Mouse (Mus musculus) embryonic facial prominence, embryonic 12.5 days (tissue): Measurements from ENCODE around the gene Fancf. TPM values are rescaled to one million over a fixed set of nuclear protein-coding genes. Genes with fewer than 3 reads are reported as not detected.

Experiments used
- ATAC-seq: fragments of 200-750 bp; cut with Nextera tagmentation; 2 replicates; pipeline ENCODE4 v1.8.0; 2017; ENCODE audit not compliant: insufficient number of reproducible peaks, insufficient read depth, low FRiP score, low TSS enrichment
- H3K27ac ChIP-seq: fragments of 300-500 bp; sonication (generic); 2 replicates; pipeline ENCODE4 v1.5.1; 2016; ENCODE audit warnings: mild to moderate bottlenecking
- H3K27me3 ChIP-seq: fragments of 300-500 bp; sonication (generic); 2 replicates; pipeline ENCODE4 v1.6.1; 2016; ENCODE audit warnings: mild to moderate bottlenecking, moderate library complexity
- H3K36me3 ChIP-seq: fragments of 300-500 bp; sonication (generic); 2 replicates; pipeline ENCODE4 v1.6.1; 2016; ENCODE audit warnings: mild to moderate bottlenecking
- H3K4me1 ChIP-seq: fragments of 300-500 bp; sonication (generic); 2 replicates; pipeline ENCODE4 v1.6.1; 2016
- H3K4me2 ChIP-seq: fragments of 300-500 bp; sonication (generic); replicated peaks from 2 replicates; pipeline ENCODE4 v1.6.1; 2016; ENCODE audit warnings: mild to moderate bottlenecking, moderate library complexity
- H3K4me3 ChIP-seq: fragments of 300-500 bp; sonication (generic); 2 replicates; pipeline ENCODE4 v1.5.1; 2016; ENCODE audit warnings: mild to moderate bottlenecking
- H3K9ac ChIP-seq: fragments of 300-500 bp; sonication (generic); 2 replicates; pipeline ENCODE4 v1.6.1; 2016; ENCODE audit warnings: mild to moderate bottlenecking, moderate library complexity
- H3K9me3 ChIP-seq: fragments of 300-500 bp; sonication (generic); 2 replicates; pipeline ENCODE4 v1.6.1; 2016; ENCODE audit warnings: mild to moderate bottlenecking, moderate library complexity
- WGBS: fragments of 180-500 bp; shearing (Covaris S2); methylation state at CpG from one replicate; pipeline ENCODE4 v1.1.7; 2016; 5-methylcytosine and 5-hydroxymethylcytosine counted together
- polyA plus RNA-seq: library from polyadenylated mRNA; unstranded; fragments of >200 nt; fragmentation: Nextera tagmentation; extraction: Ambion mirVana; gene quantifications from 2 replicates; pipeline ENCODE4 v1.2.1, GENCODE M21; 2016

Fancf gene
- 17.2 TPM in 2 replicates for polyA plus RNA-seq

DNA sequence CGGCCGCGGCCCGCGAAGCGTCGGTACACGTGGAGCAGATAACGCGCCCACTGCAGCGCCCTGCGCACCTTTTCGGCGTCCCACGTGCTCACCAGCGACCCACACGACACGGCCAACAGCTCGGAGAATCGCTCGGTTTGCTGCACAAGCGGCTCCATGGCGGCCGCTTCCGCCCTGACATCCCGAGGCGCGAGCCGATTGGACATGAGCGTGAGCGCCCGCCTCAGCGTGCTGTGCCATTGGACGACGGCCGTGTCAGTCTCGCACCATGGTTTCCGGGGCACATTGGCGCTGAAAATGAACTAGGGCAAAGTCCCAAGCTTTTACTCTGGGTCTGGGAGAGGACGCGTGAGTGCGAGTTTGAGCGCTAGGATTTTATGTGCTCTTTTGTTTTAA, at the start of gene Fancf:
Gene Fancf, minus strand, starts transcription at position 171 of the 396 bp plus-strand sequence.
- H3K9ac ChIP-seq = peak within 1 kb of the TSS; percentile 85
- no peaks in the 10 kb centered on the region for H3K27me3 ChIP-seq
- peak; percentile 97 for ATAC-seq
- peaks cover 18% of the 10 kb centered on the region for H3K4me1 ChIP-seq
- 0 out of 2 replicates have a peak, but pooled peaks cover 3% of the 10 kb centered on the region for H3K36me3 ChIP-seq
- no peaks in the 10 kb centered on the region for H3K9me3 ChIP-seq
- peak within 1 kb of the TSS; percentile 73 for H3K4me2 ChIP-seq
- under 1% methylated on average over 43 of the region's 43 CpGs for WGBS
- peak within 1 kb of the TSS; percentile 98 for H3K27ac ChIP-seq
- peak within 1 kb of the TSS; percentile 65 for H3K4me3 ChIP-seq

DNA sequence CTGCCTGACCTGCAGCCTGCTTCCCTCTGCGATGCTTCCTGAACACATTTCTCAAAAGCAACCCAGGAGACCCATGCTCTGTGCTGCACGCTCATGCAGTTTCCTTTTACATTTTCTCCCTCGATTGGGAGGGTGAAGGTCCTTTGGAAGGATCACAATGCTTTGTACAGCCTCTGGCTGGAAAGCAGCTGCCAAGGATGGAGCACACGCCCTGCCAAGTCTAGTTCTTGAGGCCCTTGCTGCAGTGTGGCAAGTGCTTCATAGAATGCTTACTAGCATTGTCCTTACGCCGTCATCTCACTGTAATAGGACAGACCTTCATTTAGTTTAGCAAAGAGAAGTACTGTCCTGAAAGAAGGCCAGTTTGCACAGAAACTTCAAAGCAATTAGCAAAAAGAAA, 37.0 kb upstream of the Fancf start:
- no peaks in the 10 kb centered on the region for H3K9me3 ChIP-seq
- H3K4me1 ChIP-seq = 0 out of 2 replicates have a peak, but pooled peaks cover 6% of the 10 kb centered on the region
- no peak overlapping the region for H3K4me2 ChIP-seq
- H3K4me3 ChIP-seq = no peak overlapping the region
- peak overlapping the region; percentile 26; the same call in 1 of the 2 replicates for H3K27ac ChIP-seq
- 54% methylated on average over 6 of the region's 6 CpGs for WGBS
- H3K27me3 ChIP-seq = no peaks in the 10 kb centered on the region
- H3K9ac ChIP-seq = no peak overlapping the region
- no peak for ATAC-seq
- H3K36me3 ChIP-seq = no peaks in the 10 kb centered on the region

DNA sequence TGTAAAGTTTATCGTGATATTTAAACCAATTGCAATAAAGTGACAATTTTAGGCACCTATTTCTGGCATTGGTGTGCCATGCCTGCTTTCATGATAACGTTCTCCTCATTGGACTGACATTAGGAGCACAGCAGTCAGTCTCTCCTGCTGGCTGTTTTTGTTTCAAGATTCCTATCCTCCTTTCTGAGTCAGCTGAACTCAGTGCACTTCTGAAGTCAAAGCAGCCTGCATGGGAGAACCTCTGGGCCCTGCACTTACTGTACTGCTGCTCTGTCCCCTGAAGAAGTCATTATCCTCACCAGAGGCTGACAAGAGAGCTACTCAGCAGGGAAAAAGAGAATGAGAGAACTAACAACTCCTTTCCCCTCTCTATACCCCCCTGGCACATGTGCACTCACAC, 32.9 kb upstream of the Fancf start:
- ATAC-seq = 0 out of 2 replicates have a peak, but pooled peaks have one; percentile 47
- Histone ChIP-seq H3K4me3 (no peak overlapping the region), H3K9ac (no peak overlapping the region), H3K27ac (peak overlapping the region; percentile 81), H3K4me1 (peaks cover 11% of the 10 kb centered on the region; the same call in 1 of the 2 replicates), H3K36me3 (no peaks in the 10 kb centered on the region), H3K27me3 (no peaks in the 10 kb centered on the region), H3K4me2 (no peak overlapping the region), H3K9me3 (no peaks in the 10 kb centered on the region)
- WGBS = 31% methylated on average over 2 of the region's 2 CpGs

DNA sequence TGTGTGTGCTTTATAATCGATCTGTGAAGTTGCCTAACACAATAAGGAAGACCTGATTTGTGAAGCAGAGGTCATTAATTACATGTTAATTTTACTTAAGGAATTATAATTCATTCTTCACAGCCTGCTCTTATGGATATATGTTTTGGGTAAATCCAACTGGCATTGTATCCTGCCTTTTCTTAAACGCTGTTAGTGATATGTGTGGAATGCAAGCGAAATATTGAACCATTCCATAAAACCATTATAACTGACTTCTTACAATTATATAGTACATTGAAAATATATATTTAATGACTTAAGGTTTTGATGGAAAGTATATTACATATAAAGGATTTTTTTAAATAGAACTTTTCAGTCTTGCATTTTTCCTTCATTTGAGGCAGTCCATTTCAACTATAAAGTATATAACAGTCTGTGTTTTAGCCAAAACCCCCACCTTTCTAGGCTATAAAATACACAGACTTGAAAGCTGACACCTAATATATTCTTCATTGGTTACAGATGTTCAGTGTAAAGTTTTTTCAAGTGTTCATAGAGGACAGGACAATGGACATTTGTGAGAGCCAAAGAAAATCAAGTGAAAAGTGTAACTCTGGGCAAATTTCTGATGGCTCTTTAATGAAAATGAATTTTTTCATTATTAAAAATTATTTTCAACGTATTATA, 32.2 kb upstream of the Fancf start:
- Histone ChIP-seq H3K4me2 (no peak overlapping the region), H3K27me3 (no peaks in the 10 kb centered on the region), H3K4me1 (peaks cover 11% of the 10 kb centered on the region; the same call in 1 of the 2 replicates), H3K27ac (no peak overlapping the region), H3K9ac (no peak overlapping the region), H3K36me3 (no peaks in the 10 kb centered on the region), H3K9me3 (no peaks in the 10 kb centered on the region), H3K4me3 (no peak overlapping the region)
- WGBS = 68% methylated on average over 4 of the region's 4 CpGs
- ATAC-seq = no peak

DNA sequence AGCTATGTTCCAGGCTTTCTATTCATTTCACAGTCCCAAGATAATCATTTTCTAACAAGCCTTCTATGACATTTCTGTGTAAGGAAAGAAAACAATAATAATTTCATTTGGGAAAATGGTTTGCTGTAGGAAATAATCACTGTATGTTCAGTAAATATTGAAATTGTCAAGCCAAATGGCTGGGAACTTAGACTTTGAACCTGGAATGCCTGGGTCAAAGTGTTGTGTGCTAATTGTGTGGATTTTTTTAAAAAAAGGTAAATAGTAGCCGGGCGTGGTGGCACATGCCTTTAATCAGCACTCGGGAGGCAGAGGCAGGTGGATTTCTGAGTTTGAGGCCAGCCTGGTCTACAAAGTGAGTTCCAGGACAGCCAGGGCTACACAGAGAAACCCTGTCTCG, 30.9 kb upstream of the Fancf start:
- H3K27me3 ChIP-seq = no peaks in the 10 kb centered on the region
- peaks cover 12% of the 10 kb centered on the region; the same call in 1 of the 2 replicates for H3K4me1 ChIP-seq
- H3K9me3 ChIP-seq = no peaks in the 10 kb centered on the region
- no peak overlapping the region for H3K27ac ChIP-seq
- ATAC-seq = no peak
- no peak overlapping the region for H3K4me2 ChIP-seq
- no peak overlapping the region for H3K9ac ChIP-seq
- H3K4me3 ChIP-seq = no peak overlapping the region
- no peaks in the 10 kb centered on the region for H3K36me3 ChIP-seq
- WGBS = 77% methylated on average over 4 of the region's 4 CpGs

DNA sequence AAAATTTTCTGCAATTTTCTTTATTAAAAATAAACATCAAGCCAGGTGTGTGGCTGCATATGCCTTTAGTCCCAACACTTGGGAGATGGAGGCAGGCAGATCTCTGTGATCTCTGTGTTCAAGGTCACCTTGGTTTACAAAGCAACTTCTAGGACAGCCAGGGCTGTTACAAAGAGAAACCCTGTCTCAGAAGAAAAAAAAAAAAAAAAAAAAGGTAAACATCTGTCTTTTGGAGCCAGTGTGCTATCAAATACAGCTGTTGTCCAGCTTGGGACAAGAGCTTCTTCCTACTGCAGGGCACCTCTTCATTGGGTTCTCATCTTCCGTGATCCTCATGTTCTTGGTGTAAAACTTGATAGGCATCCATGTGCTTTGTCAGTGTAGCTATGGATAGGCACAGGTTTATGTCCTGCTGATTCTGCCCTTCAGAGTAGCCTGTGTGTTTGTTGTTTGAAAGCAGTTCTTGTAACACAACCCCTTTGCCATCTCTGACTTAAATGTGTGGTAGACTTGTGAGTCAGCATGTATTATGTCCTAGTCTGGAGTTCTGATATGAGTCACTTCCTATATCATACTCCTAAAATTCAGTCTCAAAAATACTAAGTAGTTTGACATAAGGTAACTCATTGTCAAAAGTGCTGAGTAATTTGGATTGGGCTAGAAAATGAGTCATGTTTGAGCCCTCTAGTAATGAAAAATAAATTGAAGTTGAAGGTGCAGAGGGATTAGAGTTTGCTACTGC, 30.3 kb upstream of the Fancf start:
- Histone ChIP-seq H3K4me1 (peaks cover 15% of the 10 kb centered on the region; the same call in 1 of the 2 replicates), H3K27ac (no peak overlapping the region), H3K4me3 (no peak overlapping the region)

DNA sequence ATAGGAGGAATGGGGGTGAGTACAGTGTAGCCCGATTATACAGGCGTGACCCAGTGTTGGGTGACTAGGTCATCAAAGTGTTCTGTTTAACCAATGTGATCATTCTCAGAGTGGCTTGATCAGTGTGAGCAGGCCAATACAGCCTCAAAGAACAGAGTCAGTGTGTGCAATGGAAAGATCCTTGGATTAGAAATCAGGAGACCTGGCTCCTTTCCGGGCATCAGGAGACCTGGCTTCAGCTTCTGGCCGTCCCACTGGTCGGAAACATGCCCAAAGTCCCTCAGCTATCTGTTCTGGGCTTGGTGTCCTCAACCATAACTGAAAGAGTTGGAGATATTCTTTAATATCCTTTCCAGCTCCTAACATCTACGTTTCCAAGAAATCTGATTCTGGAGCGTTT, 27.5 kb upstream of the Fancf start:
- Histone ChIP-seq H3K36me3 (no peaks in the 10 kb centered on the region), H3K9ac (no peak overlapping the region), H3K27ac (no peak overlapping the region), H3K27me3 (no peaks in the 10 kb centered on the region), H3K9me3 (no peaks in the 10 kb centered on the region), H3K4me1 (peaks cover 10% of the 10 kb centered on the region; the same call in 1 of the 2 replicates), H3K4me2 (no peak overlapping the region), H3K4me3 (no peak overlapping the region)
- 90% methylated on average over 7 of the region's 7 CpGs for WGBS
- ATAC-seq = no peak

More for the DNA sequence above, 30.3 kb upstream of the Fancf start:
- ATAC-seq = no peak
- Histone ChIP-seq H3K36me3 (no peaks in the 10 kb centered on the region), H3K9ac (no peak overlapping the region), H3K4me2 (no peak overlapping the region), H3K9me3 (no peaks in the 10 kb centered on the region), H3K27me3 (no peaks in the 10 kb centered on the region)
- WGBS = 88% methylated on average over 1 of the region's 1 CpGs

DNA sequence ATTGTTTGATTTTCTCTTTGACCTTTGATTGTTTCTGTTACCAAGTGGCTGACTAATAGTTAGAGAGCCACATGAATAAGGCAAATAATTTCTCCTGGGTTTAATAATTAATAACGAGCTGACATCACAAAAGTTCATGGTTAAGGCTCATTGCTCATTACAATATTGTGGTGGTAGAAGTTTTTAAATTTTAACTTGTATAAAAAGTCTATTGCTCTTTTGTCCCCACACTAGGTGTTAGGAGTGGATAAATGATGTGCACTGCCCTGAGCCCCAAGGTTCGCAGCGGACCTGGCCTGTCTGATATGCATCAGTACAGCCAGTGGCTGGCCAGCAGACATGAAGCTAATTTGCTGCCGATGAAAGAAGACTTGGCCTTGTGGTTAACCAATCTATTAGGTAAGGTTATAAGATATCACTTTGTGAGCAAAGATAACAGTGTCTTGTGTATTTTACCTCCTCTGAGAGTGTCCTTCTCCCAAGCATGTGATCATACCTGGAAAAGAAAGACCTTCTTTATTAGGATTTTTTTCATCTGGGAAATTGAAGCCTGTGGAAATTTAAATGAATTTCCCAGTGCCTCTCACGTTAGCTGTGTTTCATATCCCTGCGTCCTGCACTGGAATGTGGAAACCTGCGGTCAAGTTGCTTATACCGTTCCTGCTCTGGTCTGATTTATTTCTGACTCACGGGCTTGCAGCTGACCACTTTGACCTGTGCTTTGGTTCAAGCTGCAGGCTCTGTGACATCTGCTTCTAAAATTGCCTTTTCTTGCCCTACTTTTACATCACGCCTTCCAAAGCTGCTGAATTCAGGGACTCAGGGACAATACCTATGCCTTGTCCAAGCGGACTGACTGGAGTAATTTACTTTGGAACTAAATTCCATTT, 25.9 kb upstream of the Fancf start:
- H3K4me1 ChIP-seq = 0 out of 2 replicates have a peak, but pooled peaks cover 4% of the 10 kb centered on the region
- H3K27ac ChIP-seq = no peak overlapping the region
- no peak overlapping the region for H3K4me2 ChIP-seq
- H3K4me3 ChIP-seq = no peak overlapping the region
- WGBS = 65% methylated on average over 11 of the region's 11 CpGs
- H3K36me3 ChIP-seq = no peaks in the 10 kb centered on the region
- ATAC-seq = no peak
- no peaks in the 10 kb centered on the region for H3K27me3 ChIP-seq
- H3K9me3 ChIP-seq = no peaks in the 10 kb centered on the region
- H3K9ac ChIP-seq = no peak overlapping the region

DNA sequence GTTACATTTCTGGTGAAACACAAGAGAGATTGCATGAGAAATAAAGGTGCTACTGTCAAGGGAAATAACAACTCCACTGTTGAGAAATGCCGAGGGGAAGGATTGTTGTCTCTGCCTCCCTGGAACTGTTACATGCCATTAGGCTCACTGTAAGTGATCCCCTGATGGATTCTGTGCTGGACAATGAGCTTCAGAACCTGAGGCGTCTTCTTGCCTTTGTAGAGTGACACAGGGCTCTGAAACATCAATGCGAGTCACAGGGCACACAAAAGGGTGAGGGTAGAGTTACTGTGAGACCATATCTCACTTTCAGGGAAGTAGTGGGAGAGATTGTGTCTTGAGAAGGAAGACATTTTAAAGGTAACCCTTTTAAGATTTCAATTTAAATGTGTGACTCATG, 23.3 kb upstream of the Fancf start:
- ATAC-seq = no peak
- whole genome bisulfite sequencing = 24% methylated on average over 3 of the region's 3 CpGs
- no peak overlapping the region for H3K27ac ChIP-seq

DNA sequence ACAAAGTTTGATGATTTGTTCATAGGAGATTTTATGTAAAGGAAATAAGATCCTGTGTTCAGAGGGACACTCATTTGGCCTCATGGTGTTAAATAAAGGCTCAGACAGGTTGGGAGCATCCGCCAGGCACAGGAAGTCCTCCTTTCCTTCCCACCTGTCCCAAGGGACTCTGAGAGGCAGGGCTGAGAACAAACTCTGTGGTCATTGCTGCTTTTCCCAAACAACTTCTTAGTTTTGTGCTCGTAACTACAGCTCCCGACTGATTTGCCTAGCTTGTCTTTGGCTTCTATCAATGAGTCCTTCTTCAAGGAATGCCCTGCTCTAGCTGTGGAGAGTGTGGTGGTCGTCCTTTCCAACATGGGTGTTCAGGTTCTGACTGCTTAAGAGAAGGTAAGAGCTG, 18.1 kb upstream of the Fancf start:
- WGBS = 69% methylated on average over 4 of the region's 4 CpGs
- no peak for ATAC-seq
- Histone ChIP-seq H3K4me3 (peak overlapping the region; percentile 13; the same call in 1 of the 2 replicates), H3K36me3 (no peaks in the 10 kb centered on the region), H3K9me3 (no peaks in the 10 kb centered on the region), H3K27ac (peak overlapping the region; percentile 12; the same call in 1 of the 2 replicates), H3K9ac (no peak overlapping the region), H3K4me2 (peak overlapping the region; percentile 61), H3K4me1 (peaks cover 13% of the 10 kb centered on the region), H3K27me3 (no peaks in the 10 kb centered on the region)

More for the DNA sequence above, 23.3 kb upstream of the Fancf start:
- Histone ChIP-seq H3K4me2 (no peak overlapping the region), H3K4me1 (peaks cover 7% of the 10 kb centered on the region), H3K36me3 (no peaks in the 10 kb centered on the region), H3K9ac (no peak overlapping the region), H3K9me3 (no peaks in the 10 kb centered on the region), H3K4me3 (no peak overlapping the region), H3K27me3 (no peaks in the 10 kb centered on the region)

DNA sequence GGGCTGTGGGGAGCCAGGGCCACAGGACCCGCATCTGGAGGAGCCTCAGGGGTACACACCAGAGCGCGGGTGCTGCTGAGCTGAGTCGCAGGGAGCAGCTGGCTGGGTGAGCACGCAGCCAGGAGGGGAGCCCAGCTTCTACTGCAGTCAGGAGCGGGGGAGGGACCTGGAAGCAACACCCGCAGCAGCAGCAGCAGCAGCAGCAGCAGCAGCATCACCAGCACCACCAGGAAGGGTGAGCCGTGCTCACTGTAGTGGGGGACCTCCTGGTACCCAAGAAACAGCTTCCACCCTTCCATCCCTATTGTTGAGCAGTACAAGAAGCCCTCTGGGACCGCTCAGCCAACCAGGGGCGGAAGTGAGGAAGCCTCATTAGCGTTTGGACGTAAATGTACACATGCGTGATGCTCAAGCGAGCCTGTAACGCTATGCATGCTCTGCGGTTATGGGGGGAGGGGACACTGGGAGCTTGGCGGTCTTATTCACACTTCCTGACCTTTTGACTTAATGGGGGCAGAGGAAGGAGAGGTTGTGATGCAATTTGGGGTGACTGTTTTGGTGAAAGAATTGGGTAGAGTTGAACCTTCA, 17.2 kb upstream of the Fancf start:
- ATAC-seq = peak; percentile 90
- Histone ChIP-seq H3K9me3 (no peaks in the 10 kb centered on the region), H3K4me2 (peak overlapping the region; percentile 61), H3K36me3 (no peaks in the 10 kb centered on the region), H3K27me3 (no peaks in the 10 kb centered on the region), H3K9ac (peak overlapping the region; percentile 41), H3K27ac (peak overlapping the region; percentile 95), H3K4me1 (peaks cover 13% of the 10 kb centered on the region), H3K4me3 (peak overlapping the region; percentile 45)
- WGBS = under 1% methylated on average over 17 of the region's 17 CpGs
